Mouse (Mus musculus) CH12F3 (cell line): ENCODE results near the gene Irx3.

Experiments
- in situ Hi-C: fragments of 300-500 bp; cut with MboI; formaldehyde crosslinking; loops from 2 replicates; pipeline ENCODE4 v1.14.3; 2020; ENCODE audit warnings: low sequenced_read_pairs

Gene Irx3

DNA sequence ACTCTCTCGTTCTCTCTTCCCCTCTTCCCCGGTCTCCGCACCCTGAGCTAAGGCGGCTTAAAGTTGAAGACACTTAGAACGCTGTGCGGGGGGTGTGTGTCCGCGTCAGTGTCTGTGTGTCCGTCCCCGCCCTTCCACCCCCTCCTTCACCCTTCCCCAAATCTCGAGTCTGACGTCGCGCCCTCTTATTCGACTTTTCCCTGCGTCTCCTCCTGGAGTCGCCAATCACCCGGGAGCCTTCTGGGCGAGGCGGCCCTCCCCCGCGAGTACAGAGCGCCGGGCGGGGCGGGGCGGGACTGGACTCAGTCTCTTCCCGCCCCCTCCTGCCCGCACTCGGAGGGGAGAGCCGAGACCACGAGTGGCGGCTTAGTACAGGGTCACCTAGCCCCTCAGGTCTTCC, at the start of gene Irx3:
TSS of gene Irx3 (minus strand) at position 229 of the 400 bp plus-strand sequence.
- in situ Hi-C loops, result no loop called here

DNA sequence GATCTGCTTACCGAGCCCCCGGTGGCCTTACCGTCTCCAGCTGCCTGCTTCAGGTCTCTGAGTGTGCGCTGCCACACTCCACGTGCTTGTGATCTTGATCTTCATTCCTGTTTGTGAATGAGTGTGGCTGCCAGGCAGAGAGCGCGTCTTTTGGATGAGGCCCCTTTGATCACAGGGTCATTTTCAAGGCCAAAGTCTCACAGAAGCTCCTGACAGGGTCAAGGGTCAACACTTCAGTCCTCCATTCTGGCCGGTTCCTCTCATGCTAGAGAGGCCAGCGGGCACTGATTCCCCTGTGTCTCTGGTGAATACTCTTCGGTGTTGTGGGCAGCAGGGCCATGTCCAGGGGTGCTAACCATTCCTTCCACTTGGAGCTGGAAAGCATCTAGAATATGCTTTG, 49.5 kb upstream of the Irx3 start:
- in situ Hi-C loops, result no loop called here

GRCm38 (mm10) chr8:91849984-91850383, 48.1 kb upstream of the Irx3 start:
- in situ Hi-C loops, result no loop called here

GRCm38 (mm10) chr8:91849529-91849928, 47.7 kb upstream of the Irx3 start:
- in situ Hi-C loops, result no loop called here

- in situ Hi-C loops, result no loop called here
Measured at GRCm38 (mm10) chr8:91845641-91846040, 43.8 kb upstream of the Irx3 start.

- in situ Hi-C loops, result no loop called here
Measured at GRCm38 (mm10) chr8:91837131-91837530, 35.3 kb upstream of the Irx3 start.

DNA sequence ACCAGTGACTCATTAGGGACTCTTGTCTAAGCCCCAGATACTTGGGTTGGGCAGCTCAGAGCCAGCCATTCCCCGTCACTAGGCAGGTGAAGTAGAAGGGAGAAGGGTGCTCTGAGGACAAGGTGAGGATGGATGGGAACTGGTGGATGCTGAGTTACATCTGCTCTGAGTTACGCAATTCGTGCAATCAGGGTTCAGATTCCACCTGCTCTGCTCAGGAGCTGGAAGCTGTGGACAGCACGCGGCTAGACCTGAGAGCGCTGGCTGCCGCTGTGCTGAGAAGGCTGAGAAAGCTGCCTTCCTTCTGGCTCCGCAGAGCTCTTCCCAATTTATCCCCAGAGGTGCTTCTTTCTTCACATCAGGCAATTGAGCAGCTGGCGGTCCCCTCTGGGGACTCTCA, 34.8 kb upstream of the Irx3 start:
- in situ Hi-C loops, result no loop called here

GRCm38 (mm10) chr8:91827661-91828060, 25.8 kb upstream of the Irx3 start:
- in situ Hi-C loops, result no loop called here

- in situ Hi-C loops, result no loop called here
Measured at GRCm38 (mm10) chr8:91827192-91827591, 25.3 kb upstream of the Irx3 start.

DNA sequence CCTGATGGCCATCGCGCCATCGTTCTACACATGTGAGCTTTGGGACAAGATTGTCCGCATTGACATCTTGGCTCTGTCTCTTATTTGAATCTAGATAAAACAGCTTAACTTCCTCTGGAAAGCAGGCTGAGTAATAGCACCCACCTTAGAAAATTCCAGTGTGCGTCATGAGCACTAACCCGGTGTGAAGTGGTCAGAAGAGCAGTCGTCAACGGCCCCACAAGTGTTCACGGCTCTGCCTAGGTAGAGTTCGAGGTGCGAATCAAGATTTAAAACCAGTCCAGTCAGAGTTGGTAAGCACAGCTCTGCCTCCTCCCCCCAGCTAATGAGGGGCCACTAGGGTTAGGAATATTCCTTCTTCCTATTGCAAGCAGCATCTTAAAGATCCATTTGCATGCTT, 21.5 kb upstream of the Irx3 start:
- in situ Hi-C loops, result no loop called here

GRCm38 (mm10) chr8:91822746-91823145, 20.9 kb upstream of the Irx3 start:
- in situ Hi-C loops, result no loop called here

DNA sequence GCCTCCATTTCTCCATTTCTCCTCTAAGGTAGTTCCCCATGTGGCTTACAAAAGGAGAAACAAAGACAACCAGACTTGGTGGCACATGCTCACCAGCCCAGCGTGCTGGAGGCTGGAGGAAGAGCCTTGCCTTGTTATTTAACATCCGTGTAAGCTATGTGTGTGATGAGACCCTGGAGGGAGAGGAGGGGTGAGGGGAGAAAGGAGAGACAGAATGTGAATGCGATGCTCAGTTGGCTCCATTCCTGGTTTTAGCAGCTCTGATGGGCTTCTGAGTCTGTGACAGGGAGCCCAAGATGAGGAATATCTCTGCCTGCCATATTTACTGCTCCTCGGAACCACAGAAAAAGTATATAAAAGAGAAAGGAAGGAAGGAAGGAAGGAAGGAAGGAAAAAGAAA, 20.1 kb upstream of the Irx3 start:
- in situ Hi-C loops, result no loop called here

DNA sequence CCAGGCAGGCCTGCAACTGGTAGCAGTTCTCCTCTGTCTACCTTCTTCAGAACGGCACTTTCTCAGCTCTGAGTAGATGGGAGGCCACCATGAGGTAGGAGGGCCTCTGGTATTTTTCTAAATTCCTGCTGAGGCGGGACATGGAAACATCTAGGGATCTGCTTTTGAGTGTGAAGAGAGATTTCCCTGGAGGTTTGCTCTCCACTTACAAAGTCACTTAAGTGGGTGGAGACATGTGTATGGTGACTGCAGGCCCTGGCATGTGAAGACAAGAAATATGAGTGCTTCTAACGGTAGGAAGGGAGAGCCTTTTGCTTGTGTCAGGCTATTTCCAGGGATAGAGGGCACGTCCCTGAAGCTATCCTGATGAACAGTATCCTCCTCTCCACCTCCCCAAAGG, 17.9 kb upstream of the Irx3 start:
- in situ Hi-C loops, result no loop called here

GRCm38 (mm10) chr8:91818784-91819183, 16.9 kb upstream of the Irx3 start:
- in situ Hi-C loops, result no loop called here

DNA sequence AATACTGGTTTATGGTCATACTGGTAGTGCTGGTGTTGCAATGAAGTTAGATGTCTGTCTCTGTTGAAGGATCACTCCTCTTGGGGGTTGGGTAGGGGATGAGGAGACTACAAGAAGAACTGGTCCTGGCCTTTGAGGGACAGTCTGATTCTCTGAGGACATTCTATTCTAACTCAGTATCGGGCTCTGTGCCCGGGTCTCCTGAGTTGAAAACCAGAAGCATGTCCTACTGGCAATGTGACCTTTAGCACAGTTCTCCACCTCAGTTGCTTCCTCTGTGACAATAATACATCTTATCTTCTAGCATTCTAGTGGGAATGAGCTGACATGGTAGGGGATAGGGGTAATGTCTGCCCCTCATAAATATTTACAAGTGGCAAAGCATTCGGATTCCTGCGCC, 12.2 kb upstream of the Irx3 start:
- in situ Hi-C loops, result no loop called here

DNA sequence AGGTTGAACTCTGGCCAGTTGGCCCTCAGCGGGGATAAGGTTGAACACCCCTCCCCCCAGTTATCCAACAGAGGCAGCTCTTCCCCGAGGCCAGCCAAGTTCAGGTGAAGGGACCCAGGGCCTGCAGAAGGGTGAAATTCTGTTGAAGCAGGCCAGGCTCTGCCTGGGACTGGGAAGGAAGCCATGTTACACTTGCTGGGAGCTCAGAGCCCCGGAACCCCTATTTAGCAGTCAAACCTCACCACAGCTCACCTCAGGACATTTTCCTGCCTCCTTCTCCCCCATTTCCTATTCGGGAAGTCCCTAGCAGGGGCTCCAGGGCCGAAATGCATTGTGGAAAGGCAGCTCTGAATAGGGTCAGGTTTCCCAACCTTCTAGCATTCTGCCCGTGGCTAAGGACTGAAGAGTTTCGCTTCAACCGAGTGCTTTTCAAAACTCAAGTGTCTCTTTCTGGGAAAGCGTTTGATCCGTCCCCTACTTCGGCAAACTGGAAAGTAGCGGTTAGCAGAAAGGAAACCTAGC, 4.9 kb upstream of the Irx3 start:
- in situ Hi-C loops, result no loop called here

- in situ Hi-C loops, result no loop called here
Measured at GRCm38 (mm10) chr8:91806084-91806719, 4.3 kb upstream of the Irx3 start.

DNA sequence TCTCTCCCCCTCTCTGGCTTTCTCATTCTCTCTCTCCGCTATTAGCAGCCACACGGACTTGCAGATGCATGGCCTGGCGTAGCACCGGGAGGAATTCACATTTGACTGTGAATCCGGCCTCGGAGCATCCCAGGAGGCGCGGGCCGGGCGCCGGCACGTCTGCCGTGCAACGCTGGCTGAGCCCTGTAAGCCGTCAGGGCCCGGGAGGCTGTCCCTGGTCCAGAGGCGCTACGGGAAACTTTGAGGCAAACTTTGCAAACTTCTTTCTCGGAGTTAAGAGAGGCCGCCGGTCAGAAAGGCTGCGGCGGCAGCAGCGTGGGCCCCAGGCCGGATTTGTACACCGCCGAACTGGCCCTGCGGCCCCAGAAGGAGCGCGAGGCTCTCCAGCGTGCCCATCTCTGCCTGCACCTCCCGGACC, 3.4 kb upstream of the Irx3 start:
- in situ Hi-C loops, result no loop called here

DNA sequence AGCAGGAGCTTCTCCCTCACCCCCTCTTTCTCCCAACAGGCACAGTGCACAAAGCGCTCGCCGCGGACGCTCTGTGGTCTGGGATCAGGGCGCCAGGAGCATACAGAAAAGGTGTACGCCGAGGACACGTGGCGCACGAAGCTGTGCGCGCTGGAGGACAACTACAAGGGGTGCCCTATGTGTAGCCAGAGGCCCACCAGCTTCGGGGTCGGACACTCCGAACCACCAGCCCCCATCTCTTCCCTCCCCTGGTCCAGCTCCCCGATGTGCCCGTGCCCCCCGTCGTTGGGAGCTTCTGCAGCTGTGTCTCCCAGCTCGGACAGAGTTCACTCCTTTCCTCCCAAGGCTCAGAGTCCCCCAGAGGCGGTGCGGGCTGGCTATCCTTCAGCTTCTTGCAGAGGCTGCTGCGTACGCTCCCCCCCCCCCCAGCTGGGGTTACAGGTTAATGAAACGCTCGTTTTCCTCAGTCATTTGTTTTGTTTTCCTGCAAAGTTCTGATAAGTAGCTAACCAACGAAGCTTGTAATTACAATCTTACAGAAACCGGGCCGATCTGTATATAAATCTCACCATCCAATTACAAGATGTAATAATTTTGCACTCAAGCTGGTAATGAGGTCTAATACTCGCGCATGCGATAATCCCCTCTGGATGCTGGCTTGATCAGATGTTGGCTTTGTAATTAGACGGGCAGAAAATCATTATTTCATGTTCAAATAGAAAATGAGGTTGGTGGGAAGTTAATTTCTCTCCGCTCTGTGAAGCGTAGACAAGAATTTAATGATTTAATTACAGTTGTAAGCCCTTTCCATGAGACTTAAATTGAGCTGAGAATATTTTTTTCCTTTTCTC, 2.8 kb upstream of the Irx3 start:
- in situ Hi-C loops, result no loop called here

GRCm38 (mm10) chr8:91803515-91804402, 1.9 kb upstream of the Irx3 start:
- in situ Hi-C loops, result no loop called here
